Mouse (Mus musculus) liver, embryonic 15.5 days (tissue): Measurements from ENCODE around the gene Rpl37. TPM values are rescaled to one million over a fixed set of nuclear protein-coding genes. Genes with fewer than 3 reads are reported as not detected.

Source experiments
- ATAC-seq: fragments of 200-750 bp; cut with Nextera tagmentation; 2 replicates; pipeline ENCODE4 v1.8.0; 2017; ENCODE audit warnings: moderate number of reproducible peaks, mild to moderate bottlenecking, moderate library complexity; ENCODE audit not compliant: insufficient read depth
- H3K27ac ChIP-seq: fragments of 300-500 bp; sonication (generic); replicated peaks from 2 replicates; pipeline ENCODE4 v1.5.1; 2015; ENCODE audit warnings: mild to moderate bottlenecking, inconsistent platforms
- H3K27me3 ChIP-seq: fragments of 300-500 bp; sonication (generic); 2 replicates; pipeline ENCODE4 v1.6.1; 2015; ENCODE audit warnings: mild to moderate bottlenecking, inconsistent platforms
- H3K36me3 ChIP-seq: fragments of 300-500 bp; sonication (generic); replicated peaks from 2 replicates; pipeline ENCODE4 v1.6.1; 2015; ENCODE audit warnings: moderate library complexity, mild to moderate bottlenecking, inconsistent platforms
- H3K4me1 ChIP-seq: fragments of 300-500 bp; sonication (generic); replicated peaks from 2 replicates; pipeline ENCODE4 v1.6.1; 2015; ENCODE audit warnings: inconsistent platforms
- H3K4me2 ChIP-seq: fragments of 300-500 bp; sonication (generic); 2 replicates; pipeline ENCODE4 v1.6.1; 2015; ENCODE audit warnings: moderate library complexity, mild to moderate bottlenecking, inconsistent platforms
- H3K4me3 ChIP-seq: fragments of 300-500 bp; sonication (generic); replicated peaks from 2 replicates; pipeline ENCODE4 v1.5.1; 2015; ENCODE audit warnings: mild to moderate bottlenecking, inconsistent platforms
- H3K9ac ChIP-seq: fragments of 300-500 bp; sonication (generic); 2 replicates; pipeline ENCODE4 v1.6.1; 2015; ENCODE audit warnings: moderate library complexity, mild to moderate bottlenecking, inconsistent platforms
- H3K9me3 ChIP-seq: fragments of 300-500 bp; sonication (generic); replicated peaks from 2 replicates; pipeline ENCODE4 v1.6.1; 2016; ENCODE audit warnings: inconsistent platforms
- WGBS: fragments of 180-500 bp; shearing (Covaris S2); methylation state at CpG from one replicate; pipeline ENCODE4 v1.1.7; 2015; ENCODE audit warnings: mixed read lengths; ENCODE audit not compliant: insufficient replicate concordance; 5-methylcytosine and 5-hydroxymethylcytosine counted together
- polyA plus RNA-seq: library from polyadenylated mRNA; unstranded; fragments of >200 nt; fragmentation: Nextera tagmentation; extraction: Ambion mirVana; gene quantifications from 2 replicates; pipeline ENCODE4 v1.2.1, GENCODE M21; 2015

Gene Rpl37
- polyA plus RNA-seq, 1 experiment from 2014 or later, result 292 TPM

DNA sequence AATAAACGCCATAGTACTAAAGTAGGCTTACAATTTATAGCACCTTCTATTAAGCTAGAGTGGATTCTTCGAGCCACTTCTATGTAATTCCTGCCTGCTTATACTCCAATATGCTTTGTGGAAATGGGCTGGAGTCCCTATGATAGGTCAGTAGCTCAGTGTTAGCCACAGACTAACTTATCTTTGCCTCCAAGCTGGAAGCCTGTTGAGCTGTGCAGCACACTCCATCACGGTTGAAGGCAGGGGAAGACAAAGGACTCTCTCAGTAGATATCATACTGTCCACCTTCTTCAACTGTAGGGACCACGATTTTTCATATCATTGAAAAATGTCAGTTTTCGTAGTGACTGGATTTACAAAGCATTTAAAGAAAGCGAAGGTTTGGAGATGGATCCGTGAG is 23.4 kb downstream of the Rpl37 start:
- Histone ChIP-seq H3K4me1 (peaks cover 70% of the 10 kb centered on the region), H3K4me3 (no peak overlapping the region), H3K9ac (no peak overlapping the region), H3K27ac (peak overlapping the region; percentile 94), H3K36me3 (no peaks in the 10 kb centered on the region), H3K4me2 (peak overlapping the region; percentile 42), H3K9me3 (no peaks in the 10 kb centered on the region), H3K27me3 (no peaks in the 10 kb centered on the region)
- 20% methylated on average over 7 of the region's 7 CpGs for WGBS
- peak; percentile 85 for ATAC-seq

DNA sequence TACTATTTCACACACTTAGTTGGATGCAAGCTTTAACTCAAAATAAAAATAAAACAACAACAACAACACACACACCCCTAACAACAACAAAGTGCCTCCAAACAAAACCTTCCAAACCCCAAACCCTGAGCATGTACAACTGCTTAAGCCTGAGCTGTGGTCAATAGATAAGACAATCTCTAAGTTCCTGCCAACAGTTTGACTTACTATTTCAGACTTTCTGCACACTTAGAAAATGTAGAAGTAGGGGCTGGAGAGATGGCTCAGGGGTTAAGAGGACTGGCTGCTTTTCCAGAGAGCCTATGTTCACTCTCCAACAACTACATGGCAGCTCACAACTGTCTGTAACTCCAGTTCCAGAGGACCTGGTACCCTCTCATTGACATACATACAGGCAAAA is 23.9 kb downstream of the Rpl37 start:
- Histone ChIP-seq H3K27me3 (no peaks in the 10 kb centered on the region), H3K4me1 (peaks cover 72% of the 10 kb centered on the region), H3K9me3 (no peaks in the 10 kb centered on the region), H3K4me3 (no peak overlapping the region; the same call in 1 of the 2 replicates), H3K4me2 (peak overlapping the region; percentile 42), H3K9ac (no peak overlapping the region), H3K36me3 (no peaks in the 10 kb centered on the region), H3K27ac (peak overlapping the region; percentile 94)
- ATAC-seq, result peak; percentile 70

DNA sequence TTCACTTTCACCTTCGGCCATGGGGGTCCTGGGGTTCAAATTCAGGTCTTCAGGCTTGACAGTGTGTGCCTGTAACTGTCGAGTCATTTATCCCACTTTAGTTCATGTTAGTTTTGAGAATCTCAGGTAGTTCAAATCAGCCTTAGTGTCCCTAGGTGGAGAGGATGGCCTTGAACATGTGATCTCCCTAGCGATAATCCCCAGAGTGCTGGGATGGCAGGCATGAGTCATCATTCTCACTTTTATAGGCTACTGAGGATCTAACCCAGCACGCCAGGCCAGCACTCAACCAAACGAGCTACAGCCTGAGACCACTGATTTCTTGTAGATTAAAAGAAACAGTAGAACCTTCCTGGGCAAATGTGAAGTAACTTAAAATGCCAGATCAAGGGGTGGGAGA is 25.6 kb downstream of the Rpl37 start:
- H3K4me3 ChIP-seq, result no peak overlapping the region
- H3K27me3 ChIP-seq, result no peaks in the 10 kb centered on the region
- H3K36me3 ChIP-seq, result 0 out of 2 replicates have a peak, but pooled peaks cover 6% of the 10 kb centered on the region
- peak overlapping the region; percentile 34 for H3K4me2 ChIP-seq
- H3K9ac ChIP-seq, result no peak overlapping the region
- H3K4me1 ChIP-seq, result peaks cover 79% of the 10 kb centered on the region
- ATAC-seq, result no peak
- no peaks in the 10 kb centered on the region for H3K9me3 ChIP-seq
- WGBS, result 29% methylated on average over 5 of the region's 5 CpGs
- peak overlapping the region; percentile 87 for H3K27ac ChIP-seq

DNA sequence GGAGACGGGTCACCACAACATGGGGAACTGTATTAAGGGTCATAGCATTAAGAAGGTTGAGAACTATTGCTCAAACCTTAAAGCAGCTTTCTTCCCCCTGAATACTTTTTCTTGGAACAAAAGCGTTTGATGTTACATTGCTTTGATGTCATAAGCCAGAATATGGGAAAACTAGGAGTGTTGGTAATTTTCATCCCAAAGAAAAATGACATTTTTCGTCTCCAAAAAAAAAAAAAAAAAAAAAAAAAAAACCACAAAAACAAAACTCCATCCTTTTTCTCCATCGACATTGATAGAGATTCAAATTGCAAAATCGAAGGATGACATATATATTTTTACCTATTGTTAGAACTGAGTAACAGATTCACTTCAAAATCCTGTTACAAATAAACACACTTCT is 26.3 kb downstream of the Rpl37 start:
- WGBS, result 44% methylated on average over 5 of the region's 5 CpGs
- Histone ChIP-seq H3K4me3 (no peak overlapping the region), H3K4me2 (peak overlapping the region; percentile 87; the same call in 1 of the 2 replicates), H3K27me3 (no peaks in the 10 kb centered on the region), H3K27ac (peak overlapping the region; percentile 94), H3K4me1 (peaks cover 77% of the 10 kb centered on the region), H3K36me3 (peaks cover 6% of the 10 kb centered on the region; the same call in 1 of the 2 replicates), H3K9ac (no peak overlapping the region), H3K9me3 (no peaks in the 10 kb centered on the region)
- ATAC-seq, result no peak

DNA sequence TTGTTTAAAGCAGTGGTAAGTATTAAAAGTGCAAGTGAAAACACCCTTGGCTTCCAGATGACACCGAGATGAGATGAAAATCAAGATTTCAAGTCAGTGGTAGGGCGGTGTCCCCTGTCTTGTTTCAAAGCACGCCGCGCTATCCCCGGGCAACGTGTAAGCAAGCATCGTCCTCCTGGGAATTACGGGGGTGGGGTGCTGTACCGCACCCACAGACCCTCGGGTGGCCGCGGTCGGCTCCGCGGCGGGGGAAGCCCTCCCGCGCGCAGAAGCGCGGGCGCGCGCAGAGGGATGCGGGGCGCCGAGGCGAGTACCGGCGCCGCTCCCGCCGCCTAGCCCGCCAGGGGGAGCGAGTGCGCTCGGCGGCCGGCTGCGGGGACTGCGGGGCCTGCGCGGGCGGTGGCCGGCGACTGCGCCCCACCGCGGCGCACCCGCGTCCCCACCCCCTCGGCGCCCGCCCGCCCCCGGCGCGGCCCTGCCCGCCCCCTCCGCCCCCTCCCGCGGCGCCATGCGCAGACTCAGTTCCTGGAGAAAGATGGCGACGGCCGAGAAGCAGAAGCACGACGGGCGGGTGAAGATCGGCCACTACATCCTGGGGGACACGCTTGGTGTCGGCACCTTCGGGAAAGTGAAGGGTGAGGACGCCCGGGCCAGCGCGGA is 27.0 kb downstream of the Rpl37 start, which contains the start of gene Prkaa1:
Gene Prkaa1 (plus strand): TSS at position 501 of the 660 bp plus-strand sequence.
- Histone ChIP-seq H3K36me3 (peaks cover 6% of the 10 kb centered on the region; the same call in 1 of the 2 replicates), H3K4me3 (peak within 1 kb of the TSS; percentile 91), H3K4me2 (peak within 1 kb of the TSS; percentile 87), H3K9me3 (no peaks in the 10 kb centered on the region), H3K27ac (peak within 1 kb of the TSS; percentile 94), H3K27me3 (no peaks in the 10 kb centered on the region), H3K4me1 (peaks cover 75% of the 10 kb centered on the region), H3K9ac (peak within 1 kb of the TSS; percentile 96)
- ATAC-seq, result peak; percentile 80
- WGBS, result under 1% methylated on average over 79 of the region's 80 CpGs

DNA sequence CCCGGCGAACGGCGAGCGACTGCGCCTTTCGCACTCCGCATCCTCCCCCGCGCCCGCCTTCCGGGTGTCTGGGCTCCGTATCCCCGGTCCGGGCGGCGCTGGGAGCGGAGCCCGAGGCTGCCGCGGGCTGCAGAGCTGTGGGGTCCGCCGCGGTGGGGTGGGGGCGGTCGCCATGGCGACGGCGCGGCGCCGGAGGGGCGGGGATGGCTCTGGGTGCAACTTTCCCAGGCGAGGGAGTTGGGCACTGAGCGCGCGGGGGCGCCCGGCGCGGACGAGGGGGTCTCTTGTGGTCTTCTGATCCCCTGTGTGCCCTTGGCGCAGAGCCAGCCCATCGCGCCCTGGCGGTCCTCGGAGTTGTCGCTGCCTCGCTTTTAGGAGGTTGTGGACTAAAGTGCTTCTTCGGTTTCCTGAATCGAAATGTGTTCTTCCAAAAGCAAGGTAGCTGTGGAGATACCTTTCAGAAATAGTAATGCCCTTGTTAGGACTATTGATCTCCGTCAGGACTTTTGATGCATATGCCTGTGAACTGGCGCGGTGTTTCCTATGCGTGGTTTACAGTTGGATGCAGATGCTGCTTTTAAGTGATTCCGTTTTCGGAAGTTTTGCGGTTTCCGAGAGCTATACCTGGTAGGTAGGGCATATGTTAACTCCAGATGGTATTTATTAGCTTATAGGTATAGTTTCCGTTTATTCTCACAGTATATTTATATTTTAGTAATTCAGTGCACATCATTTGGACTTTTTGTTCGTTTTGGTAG is 27.8 kb downstream of the Rpl37 start:
- peak; percentile 20 for ATAC-seq
- Histone ChIP-seq H3K4me2 (peak overlapping the region; percentile 87), H3K9ac (peak overlapping the region; percentile 96), H3K27me3 (no peaks in the 10 kb centered on the region), H3K4me1 (peaks cover 76% of the 10 kb centered on the region), H3K4me3 (peak overlapping the region; percentile 91), H3K9me3 (no peaks in the 10 kb centered on the region), H3K27ac (peak overlapping the region; percentile 94), H3K36me3 (peaks cover 6% of the 10 kb centered on the region; the same call in 1 of the 2 replicates)
- WGBS, result under 1% methylated on average over 58 of the region's 61 CpGs

DNA sequence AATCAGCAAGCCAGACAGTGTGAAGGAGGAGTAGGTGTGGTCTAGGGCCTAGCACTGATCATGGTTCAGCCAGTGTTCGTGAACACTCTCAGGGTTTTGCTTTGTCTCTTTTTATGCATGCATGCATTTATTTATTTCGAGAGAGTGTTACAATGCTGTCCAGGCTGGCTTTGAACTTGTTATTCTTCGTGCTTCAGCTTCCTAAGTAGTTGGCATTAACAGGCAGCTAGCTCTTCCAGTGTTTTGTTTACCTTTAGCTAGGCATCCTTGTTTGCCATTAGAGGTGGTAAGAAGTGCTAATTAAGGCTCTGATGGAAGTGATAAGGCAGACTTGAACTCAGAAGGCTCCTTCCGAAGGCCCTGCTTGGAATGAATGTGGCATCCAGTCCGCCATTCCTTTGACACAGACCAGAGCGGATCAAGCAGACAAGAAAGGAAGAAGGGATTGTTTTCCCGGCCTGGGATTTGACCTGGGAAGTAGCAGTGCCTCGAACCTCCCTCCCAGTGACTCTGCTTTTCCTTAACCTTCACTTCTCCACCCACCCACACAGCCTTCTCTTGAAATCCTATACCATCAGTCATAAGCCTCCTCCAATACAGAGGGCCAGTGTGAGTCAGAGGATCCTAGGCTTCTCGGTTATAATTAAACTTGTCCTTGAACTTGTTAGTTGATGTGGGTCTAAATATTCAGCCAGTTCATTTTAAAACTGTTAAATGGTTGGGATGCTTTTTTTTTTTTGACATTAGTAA is 28.9 kb downstream of the Rpl37 start:
- ATAC-seq, result no peak
- Histone ChIP-seq H3K36me3 (peaks cover 6% of the 10 kb centered on the region; the same call in 1 of the 2 replicates), H3K4me1 (peaks cover 75% of the 10 kb centered on the region), H3K27ac (peak overlapping the region; percentile 94), H3K4me3 (peak overlapping the region; percentile 91), H3K9me3 (no peaks in the 10 kb centered on the region), H3K4me2 (peak overlapping the region; percentile 87), H3K9ac (peak overlapping the region; percentile 96), H3K27me3 (no peaks in the 10 kb centered on the region)
- 53% methylated on average over 9 of the region's 9 CpGs for WGBS

DNA sequence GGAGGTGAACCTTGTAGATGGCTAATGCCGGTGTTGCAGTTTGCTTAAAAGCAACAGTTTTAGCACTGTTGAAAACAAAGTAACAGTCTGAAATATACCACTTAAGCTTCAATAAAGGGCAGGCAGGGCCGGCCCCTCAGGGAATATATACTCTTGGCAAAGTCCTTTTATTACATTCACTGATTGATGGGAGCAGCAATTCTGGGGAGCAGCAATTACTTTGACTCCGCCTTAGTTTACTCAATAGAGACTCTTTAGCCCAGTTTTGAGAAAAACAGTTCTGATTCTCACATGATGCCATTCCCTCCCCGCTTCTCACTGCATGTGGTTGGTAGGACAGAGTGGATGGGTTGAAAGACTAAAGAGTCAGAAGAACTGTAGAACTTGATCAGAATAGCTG is 32.7 kb downstream of the Rpl37 start:
- peaks cover 59% of the 10 kb centered on the region for H3K4me1 ChIP-seq
- H3K4me3 ChIP-seq, result no peak overlapping the region
- H3K27ac ChIP-seq, result no peak overlapping the region
- H3K27me3 ChIP-seq, result no peaks in the 10 kb centered on the region
- H3K9me3 ChIP-seq, result no peaks in the 10 kb centered on the region
- peaks cover 6% of the 10 kb centered on the region; the same call in 1 of the 2 replicates for H3K36me3 ChIP-seq
- H3K9ac ChIP-seq, result no peak overlapping the region
- WGBS, result 71% methylated on average over 4 of the region's 4 CpGs
- ATAC-seq, result no peak
- no peak overlapping the region for H3K4me2 ChIP-seq

DNA sequence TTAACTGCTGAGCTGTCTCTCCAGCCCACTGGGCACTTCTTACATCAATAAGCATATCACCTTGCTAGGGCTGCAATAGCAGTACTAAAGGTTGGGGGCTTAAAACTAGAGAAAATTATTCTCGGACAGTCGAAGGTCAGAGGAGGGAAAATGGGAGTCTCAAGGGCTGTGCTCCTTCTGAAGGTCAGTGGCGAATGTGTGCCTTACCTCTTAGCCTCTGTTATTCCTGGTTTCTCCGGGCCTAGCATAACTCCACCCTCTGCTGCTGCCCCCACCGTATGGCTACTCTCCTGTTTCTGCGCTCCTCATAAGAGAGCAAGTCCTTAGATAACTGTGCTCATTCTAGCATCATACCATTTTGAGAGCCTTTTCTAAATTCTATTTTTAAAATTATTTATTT is 35.7 kb downstream of the Rpl37 start:
- 83% methylated on average over 6 of the region's 6 CpGs for WGBS

DNA sequence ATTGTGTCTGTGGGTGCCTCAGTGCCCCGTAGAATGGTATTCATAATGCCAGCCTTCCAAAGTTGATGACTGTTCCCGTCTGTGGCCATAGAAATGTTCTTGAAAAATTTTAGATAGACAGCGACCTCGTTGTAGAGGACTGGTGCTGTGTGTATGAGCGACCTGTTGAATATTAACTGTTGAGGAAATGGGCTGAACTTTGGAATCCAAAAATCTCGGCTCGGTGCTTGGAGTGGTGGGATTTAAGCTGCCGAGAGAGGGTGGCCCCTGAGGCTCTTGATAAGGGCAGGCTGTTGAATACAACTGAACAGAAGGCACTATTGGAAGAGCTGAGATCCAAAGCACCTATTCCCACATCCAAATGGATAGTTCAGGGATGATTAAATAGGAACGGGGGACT is 38.2 kb downstream of the Rpl37 start:
- Histone ChIP-seq H3K4me3 (no peak overlapping the region), H3K27ac (peak overlapping the region; percentile 60; the same call in 1 of the 2 replicates), H3K4me2 (peak overlapping the region; percentile 19), H3K4me1 (peaks cover 61% of the 10 kb centered on the region), H3K36me3 (peaks cover 9% of the 10 kb centered on the region), H3K9me3 (no peaks in the 10 kb centered on the region), H3K27me3 (no peaks in the 10 kb centered on the region), H3K9ac (no peak overlapping the region)
- 68% methylated on average over 9 of the region's 9 CpGs for WGBS
- ATAC-seq, result peak; percentile 26; the same call in 1 of the 2 replicates

More for the DNA sequence above, 35.7 kb downstream of the Rpl37 start:
- no peak for ATAC-seq
- Histone ChIP-seq H3K27ac (no peak overlapping the region), H3K4me3 (no peak overlapping the region), H3K9me3 (no peaks in the 10 kb centered on the region), H3K36me3 (no peaks in the 10 kb centered on the region; the same call in 1 of the 2 replicates), H3K9ac (no peak overlapping the region), H3K4me2 (no peak overlapping the region), H3K27me3 (no peaks in the 10 kb centered on the region), H3K4me1 (peaks cover 64% of the 10 kb centered on the region)

DNA sequence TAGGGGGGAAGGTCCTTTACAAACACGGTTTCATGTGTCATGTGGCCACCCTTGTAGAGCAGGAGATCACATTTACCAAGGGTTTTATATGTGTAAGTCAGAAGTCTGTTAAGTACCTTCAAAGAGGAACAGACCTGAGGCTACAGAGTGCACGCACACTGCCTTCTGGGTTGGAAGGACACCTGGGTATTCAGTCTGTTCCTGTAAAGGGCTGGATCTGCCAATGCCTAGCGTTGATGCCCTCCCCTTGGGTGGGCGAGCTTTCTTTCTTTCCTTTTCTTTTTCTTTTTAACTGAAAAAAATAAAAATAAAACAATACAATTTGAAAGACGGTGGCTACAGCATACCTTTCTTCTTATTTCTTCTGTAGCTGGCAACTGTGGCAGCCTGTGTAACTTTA is 38.6 kb downstream of the Rpl37 start:
- peaks cover 57% of the 10 kb centered on the region for H3K4me1 ChIP-seq
- no peak for ATAC-seq
- no peak overlapping the region for H3K4me3 ChIP-seq
- peak overlapping the region; percentile 60; the same call in 1 of the 2 replicates for H3K27ac ChIP-seq
- no peaks in the 10 kb centered on the region for H3K9me3 ChIP-seq
- 65% methylated on average over 5 of the region's 5 CpGs for WGBS
- H3K27me3 ChIP-seq, result no peaks in the 10 kb centered on the region
- H3K4me2 ChIP-seq, result peak overlapping the region; percentile 19
- H3K36me3 ChIP-seq, result peaks cover 9% of the 10 kb centered on the region
- H3K9ac ChIP-seq, result no peak overlapping the region
